Mouse (Mus musculus) CH12.LX (cell line): Measurements from ENCODE around the gene Myl4.

Source experiments
- CHD2 ChIP-seq: IDR thresholded peaks from 2 replicates; pipeline ENCODE4 v1.6.1; 2011; ENCODE audit warnings: low read length, improper control_type of control experiment
- CTCF ChIP-seq, 2 experiments: IDR thresholded peaks in 1 of 2; conservative IDR thresholded peaks in 1 of 2; 2 replicates each; pipeline ENCODE4 v1.5.1; 2011 to 2012; ENCODE audit warnings: low read depth in 2 of 2, low read length in 2 of 2, improper control_type of control experiment in 1 of 2, inconsistent platforms in 1 of 2, mild to moderate bottlenecking in 1 of 2, moderate library complexity in 1 of 2
- E2F4 ChIP-seq: IDR thresholded peaks from 2 replicates; pipeline ENCODE4 v1.6.1; 2011; ENCODE audit warnings: low read depth, low read length, improper control_type of control experiment; ENCODE audit not compliant: insufficient replicate concordance
- ELF1 ChIP-seq: IDR thresholded peaks from 2 replicates; pipeline ENCODE4 v1.6.1; 2014; ENCODE audit warnings: low read depth, mild to moderate bottlenecking, inconsistent platforms, low read length, improper control_type of control experiment
- ETS1 ChIP-seq: conservative IDR thresholded peaks from 2 replicates; pipeline ENCODE4 v1.6.1; 2012; ENCODE audit warnings: low read depth, mild to moderate bottlenecking, inconsistent platforms, low read length, improper control_type of control experiment, moderate library complexity
- GABPA ChIP-seq: IDR thresholded peaks from 2 replicates; pipeline ENCODE4 v1.6.1; 2012; ENCODE audit warnings: low read depth, low read length, improper control_type of control experiment, inconsistent platforms; ENCODE audit not compliant: insufficient replicate concordance
- HCFC1 ChIP-seq: IDR thresholded peaks from 2 replicates; pipeline ENCODE4 v1.6.1; 2012; ENCODE audit warnings: low read depth, mild to moderate bottlenecking, inconsistent platforms, low read length, improper control_type of control experiment
- NELFE ChIP-seq: IDR thresholded peaks from 2 replicates; pipeline ENCODE4 v1.6.1; 2011; ENCODE audit warnings: low read depth, low read length, improper control_type of control experiment
- PAX5 ChIP-seq: IDR thresholded peaks from 2 replicates; pipeline ENCODE4 v1.6.1; 2012; ENCODE audit warnings: low read length, inconsistent platforms, mixed read lengths
- POLR2A ChIP-seq: IDR thresholded peaks from 2 replicates; pipeline ENCODE4 v1.6.1; 2011; ENCODE audit warnings: low read depth, mild to moderate bottlenecking, improper control_type of control experiment, low read length
- TCF12 ChIP-seq: IDR thresholded peaks from 2 replicates; pipeline ENCODE4 v1.6.1; 2014; ENCODE audit warnings: low read depth, mild to moderate bottlenecking, inconsistent platforms, low read length, improper control_type of control experiment
- ZC3H11A ChIP-seq: IDR thresholded peaks from 2 replicates; pipeline ENCODE4 v1.6.1; 2012; ENCODE audit warnings: low read depth, mild to moderate bottlenecking, inconsistent platforms, low read length, improper control_type of control experiment

GRCm38 (mm10) chr11:104643236-104643635 lies 92.8 kb downstream of the Myl4 start:
- no peak for TF ChIP-seq CTCF (conservative IDR thresholded peaks at IDR 0.05 in 1 of 2, IDR thresholded peaks at IDR 0.05 in 1 of 2; ENCODE audit: low read depth in 2 of 2, low read length in 2 of 2)
- no peak for TF ChIP-seq CHD2
- TF ChIP-seq NELFE = no peak
- no peak for TF ChIP-seq PAX5
- no peak for TF ChIP-seq TCF12
- TF ChIP-seq ETS1 = no peak
- no peak for TF ChIP-seq POLR2A
- no peak for TF ChIP-seq E2F4
- no peak for TF ChIP-seq ELF1
- no peak for TF ChIP-seq ZC3H11A
- no peak for TF ChIP-seq GABPA
- no peak for TF ChIP-seq HCFC1
